Mouse (Mus musculus): ENCODE results near the gene Pou5f1. TPM values are rescaled to one million over a fixed set of nuclear protein-coding genes. Genes with fewer than 3 reads are reported as not detected.
A peak's percentile ranks its signal among the peaks of the same experiment; 100 is the strongest.

Gene Pou5f1
- polyA plus RNA-seq, 1 experiment from 2014 or later: not detected

GRCm38 (mm10) chr17:35550871-35551270 lies 45.1 kb downstream of the Pou5f1 start:
- Histone ChIP-seq H3K9ac (ENCODE audit: low read depth, low read length) (no peak overlapping the region), H3K4me2 (replicated peaks; ENCODE audit: low read depth, low read length) (no peak overlapping the region), H3K9me3 (ENCODE audit: control insufficient read depth, low read length) (no peaks in the 10 kb centered on the region), H3K27me3 (ENCODE audit: control insufficient read depth, insufficient read depth, low read length) (no peaks in the 10 kb centered on the region), H3K4me1 (replicated peaks; ENCODE audit: control insufficient read depth, insufficient read depth, low read length) (peaks cover 4% of the 10 kb centered on the region), H3K27ac (ENCODE audit: low read depth, low read length) (no peak overlapping the region), H3K4me3 (ENCODE audit: low read depth, low read length) (no peak overlapping the region), H3K36me3 (ENCODE audit: control insufficient read depth, insufficient read depth, low read length) (no peaks in the 10 kb centered on the region)
- DNase-seq (ENCODE audit: low spot score) (no peak), ATAC-seq (ENCODE audit: low FRiP score) (no peak)
- WGBS: 56% methylated on average over 8 of the region's 8 CpGs

- no peak within 1 kb of the TSS for H3K4me3 ChIP-seq (ENCODE audit: low read depth, low read length)
- no peaks in the 10 kb centered on the region for H3K9me3 ChIP-seq (ENCODE audit: control insufficient read depth, low read length)
- no peak within 1 kb of the TSS for H3K4me2 ChIP-seq (replicated peaks; ENCODE audit: low read depth, low read length)
- 78% methylated on average over 10 of the region's 10 CpGs for WGBS
- no peaks in the 10 kb centered on the region for H3K27me3 ChIP-seq (ENCODE audit: control insufficient read depth, insufficient read depth, low read length)
- no peaks in the 10 kb centered on the region for H3K36me3 ChIP-seq (ENCODE audit: control insufficient read depth, insufficient read depth, low read length)
- ATAC-seq (ENCODE audit: low FRiP score): no peak
- H3K4me1 ChIP-seq (replicated peaks; ENCODE audit: control insufficient read depth, insufficient read depth, low read length): no peaks in the 10 kb centered on the region
- no peak for DNase-seq (ENCODE audit: low spot score)
- H3K9ac ChIP-seq (ENCODE audit: low read depth, low read length): no peak within 1 kb of the TSS
- H3K27ac ChIP-seq (ENCODE audit: low read depth, low read length): no peak within 1 kb of the TSS
These were observed 46.1 kb downstream of the Pou5f1 start, which contains the start of gene Cdsn for GRCm38 (mm10) chr17:35551881-35552414. Gene Cdsn (plus strand): TSS chr17:35552128.

- H3K9ac ChIP-seq (ENCODE audit: low read depth, low read length): no peak overlapping the region
- 81% methylated on average over 5 of the region's 5 CpGs for WGBS
- H3K36me3 ChIP-seq (ENCODE audit: control insufficient read depth, insufficient read depth, low read length): no peaks in the 10 kb centered on the region
- no peaks in the 10 kb centered on the region for H3K4me1 ChIP-seq (replicated peaks; ENCODE audit: control insufficient read depth, insufficient read depth, low read length)
- H3K4me3 ChIP-seq (ENCODE audit: low read depth, low read length): no peak overlapping the region
- no peaks in the 10 kb centered on the region for H3K27me3 ChIP-seq (ENCODE audit: control insufficient read depth, insufficient read depth, low read length)
- no peak for DNase-seq (ENCODE audit: low spot score)
- no peak for ATAC-seq (ENCODE audit: low FRiP score)
- H3K9me3 ChIP-seq (ENCODE audit: control insufficient read depth, low read length): no peaks in the 10 kb centered on the region
- H3K27ac ChIP-seq (ENCODE audit: low read depth, low read length): no peak overlapping the region
- H3K4me2 ChIP-seq (replicated peaks; ENCODE audit: low read depth, low read length): no peak overlapping the region
These were observed 48.5 kb downstream of the Pou5f1 start for GRCm38 (mm10) chr17:35554321-35554720.

DNA sequence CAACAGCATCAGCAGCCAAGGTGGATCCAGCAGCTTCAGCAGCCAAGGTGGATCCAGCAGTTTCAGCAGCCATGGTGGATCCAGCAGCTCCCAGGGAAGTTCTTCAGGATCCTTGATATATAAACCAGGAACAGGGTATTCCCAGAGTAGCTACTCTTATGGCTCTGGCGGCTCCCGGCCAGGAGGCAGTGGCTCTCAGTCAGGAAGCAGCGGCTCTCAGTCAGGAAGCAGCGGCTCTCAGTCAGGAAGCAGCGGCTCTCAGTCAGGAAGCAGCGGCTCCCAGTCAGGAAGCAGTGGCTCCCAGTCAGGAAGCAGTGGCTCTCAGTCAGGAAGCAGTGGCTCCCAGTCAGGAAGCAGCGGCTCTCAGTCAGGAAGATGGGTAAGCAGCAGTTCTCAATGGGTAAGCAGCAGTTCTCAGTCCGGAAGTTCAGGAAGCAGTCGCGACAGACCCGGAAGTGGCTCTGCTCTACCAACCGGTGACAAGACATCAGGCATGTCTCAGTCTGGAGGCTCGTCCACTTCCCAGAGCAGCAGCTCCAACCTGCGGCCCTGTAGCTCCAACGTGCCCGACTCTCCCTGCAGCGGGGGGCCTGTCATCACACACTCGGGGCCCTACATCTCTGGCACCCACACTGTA lies 49.1 kb downstream of the Pou5f1 start:
- Histone ChIP-seq H3K4me2 (replicated peaks; ENCODE audit: low read depth, low read length) (no peak overlapping the region), H3K27me3 (ENCODE audit: control insufficient read depth, insufficient read depth, low read length) (no peaks in the 10 kb centered on the region), H3K9me3 (ENCODE audit: control insufficient read depth, low read length) (no peaks in the 10 kb centered on the region), H3K4me1 (replicated peaks; ENCODE audit: control insufficient read depth, insufficient read depth, low read length) (no peaks in the 10 kb centered on the region), H3K9ac (ENCODE audit: low read depth, low read length) (no peak overlapping the region), H3K4me3 (ENCODE audit: low read depth, low read length) (no peak overlapping the region), H3K36me3 (ENCODE audit: control insufficient read depth, insufficient read depth, low read length) (no peaks in the 10 kb centered on the region), H3K27ac (ENCODE audit: low read depth, low read length) (no peak overlapping the region)
- DNase-seq (ENCODE audit: low spot score) (no peak), ATAC-seq (ENCODE audit: low FRiP score) (no peak)
- 92% methylated on average over 18 of the region's 18 CpGs for WGBS

- no peaks in the 10 kb centered on the region for H3K36me3 ChIP-seq (ENCODE audit: control insufficient read depth, insufficient read depth, low read length)
- ATAC-seq (ENCODE audit: low FRiP score): no peak
- no peak overlapping the region for H3K4me2 ChIP-seq (replicated peaks; ENCODE audit: low read depth, low read length)
- no peak for DNase-seq (ENCODE audit: low spot score)
- H3K27ac ChIP-seq (ENCODE audit: low read depth, low read length): no peak overlapping the region
- H3K9me3 ChIP-seq (ENCODE audit: control insufficient read depth, low read length): no peaks in the 10 kb centered on the region
- no peaks in the 10 kb centered on the region for H3K4me1 ChIP-seq (replicated peaks; ENCODE audit: control insufficient read depth, insufficient read depth, low read length)
- no peak overlapping the region for H3K9ac ChIP-seq (ENCODE audit: low read depth, low read length)
- no peak overlapping the region for H3K4me3 ChIP-seq (ENCODE audit: low read depth, low read length)
- WGBS: 87% methylated on average over 13 of the region's 13 CpGs
- H3K27me3 ChIP-seq (ENCODE audit: control insufficient read depth, insufficient read depth, low read length): no peaks in the 10 kb centered on the region
These were observed 50.5 kb downstream of the Pou5f1 start for GRCm38 (mm10) chr17:35556186-35556765.

DNA sequence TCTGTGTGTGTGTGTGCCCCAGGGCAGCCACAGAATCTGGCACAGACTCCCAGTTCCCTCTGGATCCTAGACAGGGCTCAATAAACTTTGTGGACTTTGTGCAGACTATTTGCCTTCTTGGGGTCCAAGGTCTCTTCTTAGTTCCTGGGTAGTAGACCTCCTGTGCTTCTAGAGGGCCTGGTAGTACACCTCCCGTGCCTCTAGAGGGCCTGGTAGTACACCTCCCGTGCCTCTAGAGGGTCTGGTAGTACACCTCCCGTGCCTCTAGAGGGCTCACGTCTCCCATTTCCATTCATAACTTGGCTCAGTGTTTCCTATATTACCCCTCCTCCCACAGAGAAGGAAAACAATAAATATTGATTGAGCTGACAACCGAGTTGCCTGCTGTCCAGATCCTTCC lies 51.0 kb downstream of the Pou5f1 start:
- Histone ChIP-seq H3K9me3 (ENCODE audit: control insufficient read depth, low read length) (no peaks in the 10 kb centered on the region), H3K4me3 (ENCODE audit: low read depth, low read length) (no peak overlapping the region)
- 32% methylated on average over 5 of the region's 5 CpGs for WGBS

GRCm38 (mm10) chr17:35557351-35557750 lies 51.5 kb downstream of the Pou5f1 start:
- Histone ChIP-seq H3K4me2 (replicated peaks; ENCODE audit: low read depth, low read length) (no peak overlapping the region), H3K4me1 (replicated peaks; ENCODE audit: control insufficient read depth, insufficient read depth, low read length) (no peaks in the 10 kb centered on the region), H3K36me3 (ENCODE audit: control insufficient read depth, insufficient read depth, low read length) (no peaks in the 10 kb centered on the region), H3K9ac (ENCODE audit: low read depth, low read length) (no peak overlapping the region), H3K27ac (ENCODE audit: low read depth, low read length) (no peak overlapping the region), H3K27me3 (ENCODE audit: control insufficient read depth, insufficient read depth, low read length) (no peaks in the 10 kb centered on the region), H3K4me3 (ENCODE audit: low read depth, low read length) (no peak overlapping the region), H3K9me3 (ENCODE audit: control insufficient read depth, low read length) (no peaks in the 10 kb centered on the region)
- no peak for DNase-seq (ENCODE audit: low spot score)
- WGBS: 83% methylated on average over 9 of the region's 9 CpGs
- ATAC-seq (ENCODE audit: low FRiP score): 0 out of 2 replicates have a peak, but pooled peaks have one; percentile 12

More for the DNA sequence above, 51.0 kb downstream of the Pou5f1 start:
- no peak overlapping the region for H3K4me2 ChIP-seq (replicated peaks; ENCODE audit: low read depth, low read length)
- H3K27me3 ChIP-seq (ENCODE audit: control insufficient read depth, insufficient read depth, low read length): no peaks in the 10 kb centered on the region
- DNase-seq (ENCODE audit: low spot score): peak; percentile 72
- no peaks in the 10 kb centered on the region for H3K36me3 ChIP-seq (ENCODE audit: control insufficient read depth, insufficient read depth, low read length)
- no peak overlapping the region for H3K9ac ChIP-seq (ENCODE audit: low read depth, low read length)
- H3K27ac ChIP-seq (ENCODE audit: low read depth, low read length): no peak overlapping the region
- ATAC-seq (ENCODE audit: low FRiP score): no peak
- no peaks in the 10 kb centered on the region for H3K4me1 ChIP-seq (replicated peaks; ENCODE audit: control insufficient read depth, insufficient read depth, low read length)

DNA sequence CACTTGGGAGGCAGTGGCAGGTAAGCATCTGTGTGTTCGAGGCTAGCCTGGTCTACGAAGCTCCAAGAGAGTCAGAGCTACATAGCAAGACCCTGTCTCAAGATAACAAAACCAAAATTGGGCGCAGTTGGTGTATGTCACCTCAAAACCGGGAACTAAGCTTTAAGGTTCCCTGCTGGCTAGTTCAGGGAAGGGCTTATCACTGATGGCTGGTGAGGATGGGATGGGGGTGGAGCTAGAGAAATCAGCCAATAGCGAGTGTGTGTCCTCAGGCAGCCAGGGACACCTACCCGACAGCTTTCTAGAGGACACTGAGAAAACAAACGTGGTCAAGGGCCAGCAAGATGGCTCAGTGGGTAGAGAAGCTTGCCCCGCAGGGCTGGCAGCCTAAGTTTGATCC lies 52.4 kb downstream of the Pou5f1 start:
- DNase-seq (ENCODE audit: low spot score) (no peak), ATAC-seq (ENCODE audit: low FRiP score) (no peak)
- no peak overlapping the region for H3K27ac ChIP-seq (ENCODE audit: low read depth, low read length)
- no peak overlapping the region for H3K4me2 ChIP-seq (replicated peaks; ENCODE audit: low read depth, low read length)
- H3K9ac ChIP-seq (ENCODE audit: low read depth, low read length): no peak overlapping the region
- no peaks in the 10 kb centered on the region for H3K27me3 ChIP-seq (ENCODE audit: control insufficient read depth, insufficient read depth, low read length)
- no peaks in the 10 kb centered on the region for H3K36me3 ChIP-seq (ENCODE audit: control insufficient read depth, insufficient read depth, low read length)
- H3K9me3 ChIP-seq (ENCODE audit: control insufficient read depth, low read length): no peaks in the 10 kb centered on the region
- no peaks in the 10 kb centered on the region for H3K4me1 ChIP-seq (replicated peaks; ENCODE audit: control insufficient read depth, insufficient read depth, low read length)
- no peak overlapping the region for H3K4me3 ChIP-seq (ENCODE audit: low read depth, low read length)
- 56% methylated on average over 8 of the region's 8 CpGs for WGBS

All from hindbrain, embryonic 11.5 days (tissue).